Mouse (Mus musculus) liver, adult 2 months (tissue): ENCODE results near the gene Krtap8-1.

Experiments
- CTCF ChIP-seq: fragments of 200-500 bp; IDR thresholded peaks from 2 replicates; pipeline ENCODE4 v1.5.1; 2011; ENCODE audit warnings: low read depth, low read length, control low read depth
- POLR2A ChIP-seq: fragments of 200-500 bp; IDR thresholded peaks from 2 replicates; pipeline ENCODE4 v1.6.1; 2011; ENCODE audit warnings: low read length, control low read depth; ENCODE audit not compliant: insufficient read depth; ENCODE audit errors: extremely low read depth

DNA sequence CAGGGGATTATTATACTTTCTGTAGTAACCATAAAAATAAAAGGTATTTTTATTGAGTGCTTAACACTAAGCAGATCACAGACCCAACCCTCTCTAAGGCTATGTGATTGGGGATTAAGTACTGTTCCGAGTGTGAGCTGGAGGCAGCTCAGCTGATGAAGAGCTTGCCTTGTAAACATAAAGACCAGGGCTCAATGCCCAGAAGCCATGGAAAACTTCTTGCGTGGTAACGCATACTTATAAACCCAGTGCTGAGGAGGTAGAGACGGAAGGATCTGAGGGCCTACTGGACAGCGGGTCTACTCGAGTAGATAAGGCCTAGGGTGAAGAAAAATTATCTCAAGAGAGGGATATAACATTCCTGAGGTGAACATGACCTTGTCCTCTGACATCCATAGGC is 32.3 kb upstream of the Krtap8-1 start:
- TF ChIP-seq CTCF (no peak), POLR2A (no peak)
